Mouse (Mus musculus): Measurements from ENCODE around the gene Rpsa.

The Rpsa gene

DNA sequence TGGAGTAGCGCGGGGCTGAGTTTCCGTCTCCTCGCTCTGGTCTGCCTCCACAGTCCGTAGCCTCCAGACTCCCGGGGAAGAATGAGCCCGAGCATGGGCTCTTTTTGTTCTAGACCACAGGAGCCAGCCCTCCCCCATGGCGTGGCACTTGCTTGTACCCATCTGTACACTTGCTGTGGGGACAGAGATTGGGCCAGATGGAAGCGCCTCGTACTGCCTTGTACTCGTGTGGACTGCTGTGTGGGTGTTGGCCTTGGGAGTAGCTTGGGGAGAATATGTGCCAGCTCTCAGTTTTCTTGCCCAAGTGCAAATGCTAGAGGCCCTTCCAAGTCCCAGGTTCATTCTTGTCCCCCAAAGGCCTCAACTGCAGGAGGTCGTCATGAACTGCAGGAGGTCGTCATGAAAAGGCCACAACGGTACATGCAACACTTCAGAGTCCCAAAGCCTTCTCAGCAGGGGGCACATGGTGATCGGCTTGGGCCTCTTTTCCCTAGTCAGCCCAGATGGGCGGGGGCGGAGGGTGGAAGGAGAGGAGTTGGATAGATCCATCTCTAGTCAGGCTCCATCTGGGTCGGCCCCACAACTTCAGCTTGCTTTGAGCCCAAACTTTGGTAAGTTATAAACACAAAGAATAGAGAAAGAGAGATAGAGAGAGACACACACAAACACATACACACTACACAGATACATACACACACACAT lies 47.1 kb downstream of the Rpsa start:
- no peak for DNase-seq

DNA sequence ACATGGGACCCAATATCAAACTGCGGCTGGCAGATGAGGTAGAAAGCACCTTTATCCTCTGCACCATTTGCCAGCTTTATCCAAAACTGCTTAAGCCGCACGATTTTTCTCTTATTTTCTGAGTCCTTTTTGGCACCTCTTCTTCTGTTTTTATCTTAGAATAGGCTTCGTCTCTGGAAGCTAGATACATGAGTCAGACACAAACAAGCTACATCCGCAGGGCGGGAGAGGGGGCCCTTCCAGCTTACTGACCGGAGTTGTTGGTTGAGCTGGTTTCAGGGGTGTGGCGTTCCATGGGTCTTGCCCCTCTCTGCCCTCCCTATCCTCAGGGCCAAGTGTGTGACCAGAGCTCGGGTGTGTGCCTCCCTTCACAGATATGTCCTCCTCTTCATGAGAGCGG lies 51.3 kb downstream of the Rpsa start:
- DNase-seq = no peak
